Mouse (Mus musculus): Measurements from ENCODE around the gene Tmem178b.

DNA sequence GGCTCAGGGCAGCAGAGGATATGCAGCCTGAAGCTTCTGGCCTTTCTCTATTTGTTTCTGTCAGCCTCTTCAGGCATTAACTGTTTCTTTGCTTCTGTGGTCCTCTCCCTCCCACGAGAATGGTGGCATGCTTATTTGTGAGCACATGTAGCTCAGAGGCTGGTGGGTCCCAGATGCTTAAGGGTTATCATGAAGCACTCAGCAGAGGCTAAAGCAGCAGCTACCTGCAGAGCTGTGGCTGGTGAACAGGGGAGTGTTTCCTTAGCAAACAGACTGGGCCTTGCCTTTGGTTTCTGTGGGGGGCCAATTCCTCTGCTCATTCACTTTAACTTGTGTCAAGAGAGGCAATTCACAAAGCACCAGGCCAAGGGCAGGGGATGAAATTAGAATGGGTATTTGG is 203.0 kb downstream of the Tmem178b start:
- no peak for TF ChIP-seq CTCF (IDR thresholded peaks at IDR 0.05; ENCODE audit: control insufficient read depth, insufficient read depth, low read length)
- no peak for TF ChIP-seq POLR2A (IDR thresholded peaks at IDR 0.05; ENCODE audit: borderline replicate concordance, control insufficient read depth, low read depth, low read length)
